Mouse (Mus musculus): Measurements from ENCODE around the gene Faim. TPM values are rescaled to one million over a fixed set of nuclear protein-coding genes. Genes with fewer than 3 reads are reported as not detected.

Gene Faim
- total RNA-seq, 4 experiments from 2014 or later = 27.0 to 36.2 (median 30.2) TPM

GRCm38 (mm10) chr9:98973561-98973960 lies 12.6 kb upstream of the Faim start:
- DNase-seq (ENCODE audit: low spot score in 2 of 2) = no peak

GRCm38 (mm10) chr9:98974898-98975297 lies 11.3 kb upstream of the Faim start:
- DNase-seq (ENCODE audit: low spot score in 2 of 2) = no peak

GRCm38 (mm10) chr9:98976081-98976480 lies 10.1 kb upstream of the Faim start:
- DNase-seq (ENCODE audit: low spot score in 2 of 2) = no peak

- no peak for DNase-seq (ENCODE audit: low spot score in 2 of 2)
Measured at GRCm38 (mm10) chr9:98976520-98976919, 9.7 kb upstream of the Faim start.

GRCm38 (mm10) chr9:98979431-98980416 lies 6.4 kb upstream of the Faim start:
- peak; percentile 42 to 86 for DNase-seq (ENCODE audit: low spot score in 2 of 2)

GRCm38 (mm10) chr9:98986476-98987096 lies 413 bp downstream of the Faim start:
- DNase-seq (ENCODE audit: low spot score in 2 of 2) = no peak

- DNase-seq (ENCODE audit: low spot score in 2 of 2) = no peak
Measured at GRCm38 (mm10) chr9:98987131-98987530, 958 bp downstream of the Faim start.

- no peak for DNase-seq (ENCODE audit: low spot score in 2 of 2)
Measured at GRCm38 (mm10) chr9:98994103-98994502, 7.9 kb downstream of the Faim start.

- DNase-seq (ENCODE audit: low spot score in 2 of 2) = peak in 1 of 2 experiments; percentile 41
Measured at GRCm38 (mm10) chr9:98999881-99000339, 13.7 kb downstream of the Faim start.

GRCm38 (mm10) chr9:99001326-99001725 lies 15.2 kb downstream of the Faim start:
- DNase-seq (ENCODE audit: low spot score in 2 of 2) = no peak

- DNase-seq (ENCODE audit: low spot score in 2 of 2) = no peak
Measured at GRCm38 (mm10) chr9:99009069-99009897, 23.1 kb downstream of the Faim start.

GRCm38 (mm10) chr9:99009898-99010199 lies 23.7 kb downstream of the Faim start:
- no peak for DNase-seq (ENCODE audit: low spot score in 2 of 2)

- DNase-seq (ENCODE audit: low spot score in 2 of 2) = no peak
Measured at GRCm38 (mm10) chr9:99016301-99016700, 30.1 kb downstream of the Faim start.

- DNase-seq (ENCODE audit: low spot score in 2 of 2) = peak in 1 of 2 experiments; percentile 13
Measured at GRCm38 (mm10) chr9:99016759-99017158, 30.6 kb downstream of the Faim start.

- no peak for DNase-seq (ENCODE audit: low spot score in 2 of 2)
Measured at GRCm38 (mm10) chr9:99017679-99018078, 31.5 kb downstream of the Faim start.

GRCm38 (mm10) chr9:99021166-99021565 lies 35.0 kb downstream of the Faim start:
- DNase-seq (ENCODE audit: low spot score in 2 of 2) = no peak

- no peak for DNase-seq (ENCODE audit: low spot score in 2 of 2)
Measured at GRCm38 (mm10) chr9:99021751-99022150, 35.6 kb downstream of the Faim start.

- DNase-seq (ENCODE audit: low spot score in 2 of 2) = no peak
Measured at GRCm38 (mm10) chr9:99032031-99032430, 45.9 kb downstream of the Faim start.

- no peak for DNase-seq (ENCODE audit: low spot score in 2 of 2)
Measured at GRCm38 (mm10) chr9:99034111-99034510, 47.9 kb downstream of the Faim start.

GRCm38 (mm10) chr9:99035575-99035974 lies 49.4 kb downstream of the Faim start, which contains the start of gene Gm1123:
Gm1123 (minus strand) TSS chr9:99035715.
- no peak for DNase-seq (ENCODE audit: low spot score in 2 of 2)

GRCm38 (mm10) chr9:99041994-99042393 lies 55.8 kb downstream of the Faim start:
- DNase-seq (ENCODE audit: low spot score in 2 of 2) = no peak

- DNase-seq (ENCODE audit: low spot score in 2 of 2) = no peak
Measured at GRCm38 (mm10) chr9:99042641-99043040, 56.5 kb downstream of the Faim start.

Measured in left cerebral cortex, adult 8-10 months (tissue).